Mouse (Mus musculus) forebrain, embryonic 13.5 days (tissue): ENCODE results near the gene Gm10563. TPM values are rescaled to one million over a fixed set of nuclear protein-coding genes. Genes with fewer than 3 reads are reported as not detected.

ENCODE experiments used
- ATAC-seq: fragments of 200-750 bp; cut with Nextera tagmentation; 2 replicates; pipeline ENCODE4 v1.8.0; 2017
- H3K27ac ChIP-seq: fragments of 300-500 bp; sonication (generic); 2 replicates; pipeline ENCODE4 v1.5.1; 2015; ENCODE audit warnings: inconsistent platforms, mild to moderate bottlenecking, moderate library complexity
- H3K27me3 ChIP-seq: fragments of 300-500 bp; sonication (generic); 2 replicates; pipeline ENCODE4 v1.6.1; 2015; ENCODE audit warnings: mild to moderate bottlenecking, inconsistent platforms
- H3K36me3 ChIP-seq: fragments of 300-500 bp; sonication (generic); 2 replicates; pipeline ENCODE4 v1.6.1; 2015; ENCODE audit warnings: mild to moderate bottlenecking, inconsistent platforms; ENCODE audit not compliant: poor library complexity, severe bottlenecking
- H3K4me1 ChIP-seq: fragments of 300-500 bp; sonication (generic); 2 replicates; pipeline ENCODE4 v1.6.1; 2015; ENCODE audit warnings: inconsistent platforms
- H3K4me2 ChIP-seq: fragments of 300-500 bp; sonication (generic); 2 replicates; pipeline ENCODE4 v1.6.1; 2015; ENCODE audit warnings: inconsistent platforms, mild to moderate bottlenecking, moderate library complexity
- H3K4me3 ChIP-seq: fragments of 300-500 bp; sonication (generic); 2 replicates; pipeline ENCODE4 v1.5.1; 2015; ENCODE audit warnings: mild to moderate bottlenecking, inconsistent platforms
- H3K9ac ChIP-seq: fragments of 300-500 bp; sonication (generic); 2 replicates; pipeline ENCODE4 v1.6.1; 2015; ENCODE audit warnings: mild to moderate bottlenecking, inconsistent platforms
- H3K9me3 ChIP-seq: fragments of 300-500 bp; sonication (generic); replicated peaks from 2 replicates; pipeline ENCODE4 v1.6.1; 2016; ENCODE audit warnings: inconsistent platforms
- WGBS: fragments of 180-500 bp; shearing (Covaris S2); methylation state at CpG from one replicate; pipeline ENCODE4 v1.1.7; 2015; 5-methylcytosine and 5-hydroxymethylcytosine counted together
- polyA plus RNA-seq: library from polyadenylated mRNA; unstranded; fragments of >200 nt; fragmentation: Nextera tagmentation; extraction: Ambion mirVana; gene quantifications from 2 replicates; pipeline ENCODE4 v1.2.1, GENCODE M21; 2015

Gm10563 gene
- polyA plus RNA-seq, 1 experiment from 2014 or later, result not detected

DNA sequence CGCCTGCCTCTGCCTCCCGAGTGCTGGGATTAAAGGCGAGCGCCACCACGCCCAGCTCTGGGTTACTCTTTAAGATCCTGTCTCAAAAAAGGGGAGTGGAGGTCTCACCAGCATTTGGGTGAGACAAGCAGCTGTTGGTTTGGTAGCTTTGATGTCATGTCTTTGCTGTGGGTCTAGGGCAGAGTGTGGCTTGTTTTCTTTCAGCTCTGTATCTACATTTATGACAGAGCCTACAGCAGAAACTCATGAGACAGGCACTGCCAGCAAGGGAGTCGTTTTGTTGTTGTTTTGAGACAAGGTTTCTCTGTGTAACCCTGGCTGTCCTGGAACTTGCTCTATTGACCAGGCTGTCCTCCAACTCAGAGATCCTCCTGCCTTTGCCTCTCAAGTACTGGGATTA, 41.4 kb downstream of the Gm10563 start:
- peaks cover 17% of the 10 kb centered on the region for H3K4me1 ChIP-seq
- H3K9me3 ChIP-seq, result no peaks in the 10 kb centered on the region
- H3K4me3 ChIP-seq, result no peak overlapping the region
- peaks cover 24% of the 10 kb centered on the region; the same call in 1 of the 2 replicates for H3K36me3 ChIP-seq
- H3K27ac ChIP-seq, result no peak overlapping the region
- no peak overlapping the region for H3K4me2 ChIP-seq
- H3K27me3 ChIP-seq, result no peaks in the 10 kb centered on the region
- WGBS, result 89% methylated on average over 6 of the region's 6 CpGs
- H3K9ac ChIP-seq, result no peak overlapping the region
- no peak for ATAC-seq

- Histone ChIP-seq H3K27ac (no peak overlapping the region), H3K27me3 (no peaks in the 10 kb centered on the region), H3K4me1 (peaks cover 17% of the 10 kb centered on the region), H3K4me2 (peak overlapping the region; percentile 92), H3K36me3 (peaks cover 24% of the 10 kb centered on the region; the same call in 1 of the 2 replicates), H3K9me3 (no peaks in the 10 kb centered on the region), H3K9ac (peak overlapping the region; percentile 97; the same call in 1 of the 2 replicates), H3K4me3 (peak overlapping the region; percentile 96)
- no peak for ATAC-seq
- 97% methylated on average over 1 of the region's 1 CpGs for WGBS
Measured at GRCm38 (mm10) chr4:155602753-155603152, 42.5 kb downstream of the Gm10563 start.

GRCm38 (mm10) chr4:155601997-155602456, 43.2 kb downstream of the Gm10563 start:
- WGBS, result 3% methylated on average over 24 of the region's 31 CpGs
- ATAC-seq, result no peak

DNA sequence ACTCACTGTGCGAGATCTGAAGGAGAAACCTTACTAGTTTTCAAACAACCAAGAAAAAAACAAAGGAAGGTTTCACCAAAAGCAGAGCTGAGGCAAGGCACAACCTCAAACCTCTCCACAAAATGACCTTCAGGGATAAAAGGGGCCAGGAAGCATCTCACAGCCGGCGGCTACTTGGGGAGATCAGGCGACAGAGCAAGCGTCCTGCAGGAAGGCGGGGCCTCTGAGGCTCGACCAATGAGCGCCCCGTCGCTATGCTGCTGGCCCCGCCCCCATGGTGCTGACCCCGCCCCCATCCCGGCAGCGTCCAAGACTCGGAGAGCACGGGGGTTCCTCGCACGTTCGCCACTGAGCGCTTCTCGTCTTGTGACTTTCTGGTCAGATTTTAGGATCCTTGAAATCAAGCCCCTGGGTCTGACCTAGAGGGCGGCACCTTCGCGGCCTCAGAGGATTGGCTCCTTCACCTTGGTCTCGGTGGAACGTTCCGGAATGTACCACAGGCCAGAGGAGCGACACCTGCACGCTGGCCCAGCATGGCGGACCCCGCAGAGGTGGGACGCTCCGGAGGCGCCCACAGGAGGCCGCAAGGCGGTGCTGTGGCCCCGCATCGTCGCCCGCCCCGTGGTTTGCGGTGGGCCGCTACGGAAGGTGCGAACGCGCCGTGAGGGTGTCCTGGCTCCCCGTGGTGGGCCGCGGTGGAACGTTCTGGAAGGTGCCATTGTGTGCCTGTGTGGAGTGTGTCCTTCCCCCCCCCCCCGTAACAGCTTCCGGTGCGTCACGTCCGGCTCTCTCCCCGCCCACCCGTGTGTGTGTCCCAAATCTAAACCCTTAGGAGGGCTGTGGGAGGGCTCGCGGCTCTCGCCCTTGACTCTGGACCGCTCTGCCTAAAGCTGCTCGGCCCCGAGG, 43.9 kb downstream of the Gm10563 start, which contains the start of gene Slc35e2:
Gene Slc35e2 (plus strand): TSS at position 326 of the 906 bp plus-strand sequence.
- ATAC-seq, result peak; percentile 96
- under 1% methylated on average over 53 of the region's 65 CpGs for WGBS

More at GRCm38 (mm10) chr4:155601997-155602456, 43.2 kb downstream of the Gm10563 start:
- Histone ChIP-seq H3K27ac (peak overlapping the region; percentile 99), H3K36me3 (peaks cover 24% of the 10 kb centered on the region; the same call in 1 of the 2 replicates), H3K27me3 (no peaks in the 10 kb centered on the region), H3K9ac (peak overlapping the region; percentile 97), H3K9me3 (no peaks in the 10 kb centered on the region), H3K4me2 (peak overlapping the region; percentile 92), H3K4me1 (peaks cover 17% of the 10 kb centered on the region), H3K4me3 (peak overlapping the region; percentile 96)

GRCm38 (mm10) chr4:155599901-155600825, 45.0 kb downstream of the Gm10563 start:
- Histone ChIP-seq H3K4me1 (peaks cover 17% of the 10 kb centered on the region), H3K9me3 (no peaks in the 10 kb centered on the region), H3K36me3 (peaks cover 12% of the 10 kb centered on the region; the same call in 1 of the 2 replicates), H3K4me3 (peak overlapping the region; percentile 96), H3K27ac (peak overlapping the region; percentile 99; the same call in 1 of the 2 replicates), H3K27me3 (0 out of 2 replicates have a peak, but pooled peaks cover 5% of the 10 kb centered on the region), H3K9ac (peak overlapping the region; percentile 97), H3K4me2 (peak overlapping the region; percentile 92)
- 91% methylated on average over 11 of the region's 11 CpGs for WGBS
- no peak for ATAC-seq

More for the DNA sequence above, 43.9 kb downstream of the Gm10563 start, which contains the start of gene Slc35e2:
- H3K4me2 ChIP-seq, result peak within 1 kb of the TSS; percentile 92
- H3K27me3 ChIP-seq, result 0 out of 2 replicates have a peak, but pooled peaks cover 3% of the 10 kb centered on the region
- H3K4me3 ChIP-seq, result peak within 1 kb of the TSS; percentile 96
- H3K9me3 ChIP-seq, result no peaks in the 10 kb centered on the region
- peak within 1 kb of the TSS; percentile 99 for H3K27ac ChIP-seq
- peaks cover 19% of the 10 kb centered on the region; the same call in 1 of the 2 replicates for H3K36me3 ChIP-seq
- peaks cover 17% of the 10 kb centered on the region for H3K4me1 ChIP-seq
- H3K9ac ChIP-seq, result peak within 1 kb of the TSS; percentile 97

DNA sequence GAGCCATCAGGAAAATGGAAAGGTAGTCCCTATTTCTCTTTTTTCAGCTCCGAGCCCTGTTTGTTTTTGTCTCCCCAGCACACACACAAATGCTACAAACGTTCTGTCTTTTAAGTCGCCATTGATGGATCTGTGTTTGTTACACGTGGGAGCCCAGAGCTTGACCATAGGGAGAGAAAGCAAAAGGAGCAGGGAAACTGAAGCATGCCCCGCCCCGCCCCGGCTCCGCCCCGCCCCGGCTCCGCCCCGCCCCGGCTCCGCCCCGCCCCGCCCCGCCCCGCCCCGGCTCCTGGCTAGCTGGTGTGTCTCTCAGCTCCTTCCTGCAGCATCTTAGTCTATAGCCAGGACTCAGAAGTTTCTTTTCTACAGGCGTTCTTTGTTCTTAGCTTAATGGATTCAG, 46.7 kb downstream of the Gm10563 start:
- H3K27ac ChIP-seq, result no peak overlapping the region
- no peak overlapping the region for H3K4me3 ChIP-seq
- no peak for ATAC-seq
- WGBS, result 18% methylated on average over 20 of the region's 20 CpGs
- no peak overlapping the region for H3K9ac ChIP-seq
- peaks cover 17% of the 10 kb centered on the region for H3K4me1 ChIP-seq
- H3K36me3 ChIP-seq, result 0 out of 2 replicates have a peak, but pooled peaks cover 6% of the 10 kb centered on the region
- no peak overlapping the region for H3K4me2 ChIP-seq
- H3K9me3 ChIP-seq, result no peaks in the 10 kb centered on the region
- H3K27me3 ChIP-seq, result 0 out of 2 replicates have a peak, but pooled peaks cover 5% of the 10 kb centered on the region

DNA sequence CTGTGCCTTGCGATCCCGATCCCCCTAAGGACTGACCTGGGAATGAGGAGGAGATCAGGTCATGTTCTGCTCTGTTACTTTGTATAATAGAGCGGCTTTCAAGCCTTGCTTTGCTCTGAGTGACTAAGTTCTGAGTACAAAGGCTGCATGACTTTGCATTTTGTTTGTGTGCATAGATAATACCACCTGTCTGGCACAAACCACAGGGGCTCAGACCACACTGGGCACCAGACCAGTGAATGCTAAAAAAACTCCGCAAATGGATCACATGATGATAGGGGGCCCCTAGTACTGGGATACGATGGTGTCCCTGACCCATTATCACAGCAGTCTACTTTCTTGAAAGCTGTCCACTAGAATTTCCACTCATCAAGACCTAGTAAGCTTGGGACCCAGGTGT, 48.6 kb downstream of the Gm10563 start:
- Histone ChIP-seq H3K9ac (no peak overlapping the region), H3K4me2 (no peak overlapping the region), H3K27me3 (0 out of 2 replicates have a peak, but pooled peaks cover 5% of the 10 kb centered on the region), H3K4me3 (no peak overlapping the region), H3K27ac (no peak overlapping the region), H3K9me3 (no peaks in the 10 kb centered on the region), H3K36me3 (no peaks in the 10 kb centered on the region), H3K4me1 (peaks cover 5% of the 10 kb centered on the region; the same call in 1 of the 2 replicates)
- ATAC-seq, result no peak
- 77% methylated on average over 5 of the region's 5 CpGs for WGBS

DNA sequence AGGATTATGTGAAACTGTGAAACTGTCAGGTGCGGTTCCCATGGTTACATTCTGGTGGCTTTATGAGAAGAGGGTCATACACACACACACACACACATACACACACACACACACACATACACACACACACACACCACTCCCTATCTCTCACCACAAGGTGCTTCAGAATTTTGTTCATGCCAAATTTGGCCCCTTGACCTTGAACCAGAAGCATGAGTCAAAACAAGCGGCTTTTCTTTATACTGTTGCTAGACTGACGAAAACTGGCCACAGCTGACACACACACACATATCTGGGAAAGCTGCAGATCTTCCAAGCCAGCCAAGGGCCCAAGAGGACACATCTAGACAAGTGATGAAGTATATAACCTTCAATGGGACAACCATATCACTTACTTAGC, 49.4 kb downstream of the Gm10563 start:
- H3K4me2 ChIP-seq, result no peak overlapping the region
- H3K4me3 ChIP-seq, result no peak overlapping the region
- 88% methylated on average over 3 of the region's 3 CpGs for WGBS
- no peaks in the 10 kb centered on the region for H3K9me3 ChIP-seq
- no peak for ATAC-seq
- H3K4me1 ChIP-seq, result peaks cover 5% of the 10 kb centered on the region; the same call in 1 of the 2 replicates
- H3K36me3 ChIP-seq, result peaks cover 6% of the 10 kb centered on the region
- no peak overlapping the region for H3K9ac ChIP-seq
- 0 out of 2 replicates have a peak, but pooled peaks cover 5% of the 10 kb centered on the region for H3K27me3 ChIP-seq
- no peak overlapping the region for H3K27ac ChIP-seq

DNA sequence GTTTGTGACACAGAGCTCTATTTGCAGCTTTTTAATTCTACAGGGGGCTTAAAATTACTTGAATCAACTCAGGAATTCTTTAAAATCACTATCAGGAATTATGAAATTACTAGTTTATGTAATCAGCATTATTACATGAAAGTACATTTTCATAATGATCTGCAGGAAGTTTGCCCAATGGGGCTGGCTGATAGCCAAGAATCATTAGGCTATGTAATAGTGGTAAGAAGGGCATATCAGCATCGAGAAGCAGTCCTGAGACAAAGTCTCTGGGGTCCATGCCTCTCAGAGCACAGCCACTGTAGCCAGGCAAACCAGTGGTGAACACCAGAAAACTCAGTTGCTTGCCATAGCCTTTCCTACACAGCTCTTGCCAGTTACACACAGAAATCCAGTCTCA, 51.4 kb downstream of the Gm10563 start:
- 0 out of 2 replicates have a peak, but pooled peaks cover 5% of the 10 kb centered on the region for H3K27me3 ChIP-seq
- no peak overlapping the region for H3K4me2 ChIP-seq
- H3K36me3 ChIP-seq, result peaks cover 25% of the 10 kb centered on the region
- no peak for ATAC-seq
- no peaks in the 10 kb centered on the region for H3K4me1 ChIP-seq
- H3K9me3 ChIP-seq, result no peaks in the 10 kb centered on the region
- no peak overlapping the region for H3K9ac ChIP-seq
- no peak overlapping the region for H3K4me3 ChIP-seq
- no peak overlapping the region for H3K27ac ChIP-seq
- 60% methylated on average over 1 of the region's 1 CpGs for WGBS

GRCm38 (mm10) chr4:155591012-155591719, 54.0 kb downstream of the Gm10563 start:
- no peak for ATAC-seq
- no peak overlapping the region for H3K27ac ChIP-seq
- no peak overlapping the region for H3K4me3 ChIP-seq
- peaks cover 51% of the 10 kb centered on the region for H3K36me3 ChIP-seq
- 88% methylated on average over 7 of the region's 7 CpGs for WGBS
- H3K27me3 ChIP-seq, result no peaks in the 10 kb centered on the region
- no peak overlapping the region for H3K4me2 ChIP-seq
- H3K4me1 ChIP-seq, result no peaks in the 10 kb centered on the region
- no peak overlapping the region for H3K9ac ChIP-seq
- H3K9me3 ChIP-seq, result no peaks in the 10 kb centered on the region

DNA sequence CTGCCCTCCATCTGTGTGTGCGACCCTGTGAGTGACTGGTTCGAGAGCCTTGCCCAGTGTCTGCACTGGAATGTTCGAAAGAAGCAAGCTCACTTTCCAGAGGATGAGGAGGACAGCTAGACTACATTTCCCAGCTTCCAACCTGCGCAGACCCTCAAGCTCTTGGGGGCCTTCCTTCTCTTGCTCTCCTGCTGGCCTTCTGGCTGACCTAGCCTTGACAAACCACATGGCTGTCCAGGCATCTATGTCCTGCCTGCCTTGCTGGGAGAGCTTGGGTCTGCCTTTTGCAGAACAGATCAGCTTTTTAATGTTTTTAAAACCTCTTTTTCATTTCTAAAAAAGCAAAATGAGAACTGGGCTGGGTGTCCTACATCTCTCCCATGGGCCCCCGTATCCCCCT, 55.9 kb downstream of the Gm10563 start:
- Histone ChIP-seq H3K27ac (no peak overlapping the region), H3K4me2 (no peak overlapping the region), H3K9me3 (no peaks in the 10 kb centered on the region), H3K27me3 (no peaks in the 10 kb centered on the region), H3K4me1 (no peaks in the 10 kb centered on the region), H3K9ac (no peak overlapping the region), H3K4me3 (no peak overlapping the region), H3K36me3 (peaks cover 69% of the 10 kb centered on the region)
- no peak for ATAC-seq
- WGBS, result 96% methylated on average over 5 of the region's 5 CpGs
